Mouse (Mus musculus) gastrocnemius, postnatal 25 days (tissue): ENCODE data around the gene Cops7a. TPM values are rescaled to one million over a fixed set of nuclear protein-coding genes. Genes with fewer than 3 reads are reported as not detected.

Experiments used
- DNase-seq: peaks from one replicate; pipeline ENCODE4 v3.0.0; 2022
- long read RNA-seq, 2 experiments: library from polyadenylated mRNA; stranded (forward); transcript quantifications; one replicate each; pipeline ENCODE4 v2.0.0; 2021
- total RNA-seq, 2 experiments: library from RNA; stranded (reverse); gene quantifications; 1 replicate in 1 of 2; 2 replicates in 1 of 2; pipeline ENCODE4 v1.2.3; 2021

Cops7a gene
- 10 to 100 TPM; 96.2 to 99.0 TPM for total RNA-seq
- long read RNA-seq, experiment 1, transcript Cops7a-202 (8 exons, 1,328 nt), result major isoform, 17 of 184 reads
- long read RNA-seq, experiment 1, transcript Cops7a-201 (8 exons, 1,817 nt), result minor isoform, 6 of 184 reads
- long read RNA-seq, experiment 1, partial matches to known transcripts, result 13 of 184 reads
- long read RNA-seq, experiment 1, other reads (novel, unspliced or antisense), result 146 of 184 reads
- long read RNA-seq, experiment 2, transcript Cops7a-202 (8 exons, 1,328 nt), result minor isoform, 8 of 200 reads
- long read RNA-seq, experiment 2, transcript Cops7a-201 (8 exons, 1,817 nt), result major isoform, 10 of 200 reads
- long read RNA-seq, experiment 2, partial matches to known transcripts, result 20 of 200 reads
- long read RNA-seq, experiment 2, other reads (novel, unspliced or antisense), result 162 of 200 reads

DNA sequence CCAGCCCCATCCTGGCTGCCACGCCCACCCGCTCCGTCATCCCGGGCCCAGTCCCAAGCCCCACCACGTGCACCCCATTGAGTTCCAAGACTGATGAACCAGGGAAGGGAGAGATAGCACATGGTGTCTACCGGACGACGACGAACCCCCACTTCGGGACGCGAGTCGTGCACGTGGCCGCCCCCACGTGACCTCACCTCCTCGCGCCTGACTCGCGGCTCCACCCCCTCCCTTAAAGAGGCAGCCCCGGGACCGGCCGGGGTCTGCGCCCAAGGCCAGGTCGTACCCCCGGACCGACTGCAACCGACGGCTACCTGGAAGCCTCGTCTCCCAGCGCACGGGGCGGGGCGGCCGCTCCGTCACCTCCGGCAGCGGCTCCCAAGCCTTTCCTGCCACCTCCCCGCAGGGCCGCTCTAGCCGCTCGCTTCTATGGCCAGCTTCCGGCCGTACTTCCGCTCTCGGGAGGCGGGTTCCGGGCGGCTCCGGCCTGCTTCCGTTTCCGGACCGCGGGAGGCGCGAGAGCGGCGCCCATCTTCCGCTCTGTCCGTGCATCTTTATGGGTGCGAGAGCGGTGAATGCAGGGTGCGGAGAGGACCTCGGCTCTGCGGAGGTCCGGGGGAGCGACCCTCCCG lies at the start of gene Cops7a:
Cops7a (minus strand) TSS at position 451 of the 632 bp plus-strand sequence.
- peak; percentile 96 for DNase-seq

GRCm38 (mm10) chr6:125009181-125010073 lies 44.1 kb upstream of the Cops7a start:
- peak; percentile 87 for DNase-seq

DNA sequence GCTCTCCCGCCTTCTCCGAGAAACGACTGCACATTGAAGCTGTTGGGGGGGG lies 43.6 kb upstream of the Cops7a start, which contains the start of gene Zfp384:
Zfp384 (plus strand) TSS at position 17 of the 52 bp plus-strand sequence.
- DNase-seq, result no peak

GRCm38 (mm10) chr6:125008586-125009128 lies 43.3 kb upstream of the Cops7a start:
- peak; percentile 98 for DNase-seq

DNA sequence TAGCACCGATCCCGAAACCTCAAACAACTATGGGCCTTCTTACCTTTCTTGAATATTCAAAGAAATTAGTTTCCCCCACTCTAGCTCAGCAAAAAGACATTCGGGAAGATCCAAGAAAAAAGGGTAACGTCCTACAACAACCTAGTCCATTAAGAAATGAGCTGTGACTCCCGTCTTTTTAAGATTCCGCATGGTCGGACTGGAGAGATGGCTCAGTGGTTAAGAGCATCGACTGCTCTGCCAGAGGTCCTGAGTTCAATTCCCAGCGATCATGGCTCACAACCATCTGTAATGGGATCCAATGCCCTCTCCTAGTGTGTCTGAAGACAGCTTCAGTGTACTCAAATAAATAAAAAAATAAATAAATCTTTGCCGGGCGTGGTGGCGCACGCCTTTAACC lies 42.7 kb upstream of the Cops7a start:
- no peak for DNase-seq

DNA sequence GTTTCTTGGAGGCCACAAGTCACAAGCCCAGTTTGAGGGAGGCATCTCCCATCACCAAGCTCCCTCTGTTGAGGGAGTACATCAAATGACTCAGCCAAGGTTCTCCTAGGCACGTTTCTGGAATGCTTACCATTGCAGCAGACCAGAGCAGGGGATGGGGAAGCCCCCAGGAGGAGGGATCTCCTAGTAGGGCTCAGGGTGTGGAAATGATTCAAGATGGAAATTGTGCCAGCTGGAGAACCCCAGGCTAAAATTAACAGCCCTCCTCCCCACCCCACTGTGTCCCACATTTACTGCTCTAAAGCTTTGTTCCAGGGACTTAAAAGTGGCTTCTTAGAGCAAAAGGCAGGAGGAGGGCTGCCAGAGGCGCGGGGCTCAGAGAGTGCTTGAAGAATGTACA lies 39.7 kb upstream of the Cops7a start:
- no peak for DNase-seq

- no peak for DNase-seq
Observed at GRCm38 (mm10) chr6:125003706-125004105, 38.4 kb upstream of the Cops7a start.

DNA sequence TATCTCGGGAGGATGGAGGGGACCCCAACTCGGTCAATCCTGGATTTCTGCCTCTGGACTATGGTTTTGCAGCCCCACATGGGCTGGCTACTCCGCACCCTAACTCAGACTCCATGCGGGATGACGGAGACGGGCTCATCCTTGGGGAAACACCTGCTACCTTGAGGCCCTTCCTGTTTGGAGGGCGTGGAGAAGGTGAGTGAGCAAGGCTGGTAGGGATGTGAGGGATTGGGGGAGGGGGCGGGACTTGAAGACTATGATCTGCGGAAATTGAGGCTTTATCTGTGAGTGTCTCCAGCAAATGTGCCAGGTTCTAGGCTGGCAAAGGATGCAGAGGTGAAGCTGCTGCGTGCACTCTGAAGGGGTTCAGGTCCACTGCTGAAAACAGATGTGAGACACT lies 34.2 kb upstream of the Cops7a start:
- no peak for DNase-seq

DNA sequence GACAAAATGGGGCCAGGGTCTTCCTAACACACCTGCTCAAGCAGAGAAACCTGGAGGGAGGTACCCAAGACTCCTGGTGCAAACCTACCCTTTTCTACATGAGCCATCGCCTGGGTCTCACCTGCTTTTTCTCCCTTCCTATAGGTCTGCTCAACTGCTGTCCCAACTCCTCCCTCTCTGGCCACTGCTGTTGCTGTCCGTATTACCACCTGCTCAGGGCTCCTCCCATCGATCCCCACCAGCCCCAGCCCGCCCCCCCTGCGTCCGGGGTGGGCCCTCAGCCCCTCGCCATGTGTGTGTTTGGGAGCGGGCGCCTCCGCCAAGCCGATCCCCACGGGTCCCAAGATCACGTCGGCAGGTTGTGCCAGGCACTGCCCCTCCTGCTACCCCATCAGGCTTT lies 33.8 kb upstream of the Cops7a start:
- no peak for DNase-seq

DNA sequence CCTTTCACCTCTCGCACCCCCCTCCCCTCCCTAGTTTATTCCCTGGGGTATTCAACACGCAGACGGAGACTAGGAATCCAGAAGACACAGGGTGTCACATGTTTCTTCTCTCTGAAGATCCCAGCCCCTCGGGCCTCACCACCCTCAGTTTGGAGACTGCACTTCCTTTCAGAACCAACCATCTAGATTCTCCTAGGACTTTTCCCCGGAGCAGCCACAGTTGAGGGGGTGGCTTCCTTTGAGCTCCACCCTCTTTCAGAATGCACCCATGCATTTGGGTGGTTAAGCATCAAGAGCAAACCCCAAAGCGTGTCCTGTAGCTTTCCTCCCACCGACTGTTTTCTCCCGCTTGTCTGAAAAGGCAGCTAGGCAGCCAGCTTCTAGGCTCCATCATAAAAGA lies 32.7 kb upstream of the Cops7a start:
- no peak for DNase-seq

- peak; percentile 42 for DNase-seq
Observed at GRCm38 (mm10) chr6:124996551-124997501, 31.5 kb upstream of the Cops7a start, which contains the start of gene Pianp. TSS of gene Pianp (plus strand) at chr6:124996694.

DNA sequence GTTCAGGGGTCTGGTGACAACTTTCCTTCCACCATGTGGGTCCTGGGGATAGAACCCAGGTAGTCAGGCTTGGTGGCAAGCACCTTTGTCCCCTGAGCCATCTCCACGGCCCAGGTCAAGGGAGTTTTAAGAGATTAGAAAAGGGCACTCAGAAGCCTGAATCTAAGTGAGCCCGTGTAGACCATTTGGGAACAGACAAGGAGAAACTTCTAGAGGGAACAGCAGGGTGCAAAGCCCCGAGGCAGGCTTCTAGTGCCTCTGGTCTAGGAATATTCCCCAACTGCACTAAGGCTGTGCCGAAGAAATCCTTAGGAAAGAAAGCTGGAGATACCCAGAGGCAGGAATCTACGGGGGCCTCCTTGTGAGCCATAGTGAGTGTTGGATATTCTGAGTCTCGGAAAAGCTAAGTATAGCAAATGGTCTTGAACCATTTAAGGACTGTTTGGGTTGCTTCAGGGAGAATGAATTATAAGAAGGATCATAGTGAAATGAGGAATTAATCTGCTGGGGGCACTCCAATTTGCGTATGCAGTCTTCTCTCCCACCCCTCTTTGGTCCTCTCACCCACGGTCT lies 30.6 kb upstream of the Cops7a start:
- DNase-seq, result no peak

GRCm38 (mm10) chr6:124995246-124995645 lies 29.9 kb upstream of the Cops7a start:
- DNase-seq, result no peak

GRCm38 (mm10) chr6:124993876-124994275 lies 28.5 kb upstream of the Cops7a start:
- no peak for DNase-seq

- DNase-seq, result no peak
Observed at GRCm38 (mm10) chr6:124993365-124993764, 28.0 kb upstream of the Cops7a start.

- no peak for DNase-seq
Observed at GRCm38 (mm10) chr6:124992241-124992640, 26.9 kb upstream of the Cops7a start.

DNA sequence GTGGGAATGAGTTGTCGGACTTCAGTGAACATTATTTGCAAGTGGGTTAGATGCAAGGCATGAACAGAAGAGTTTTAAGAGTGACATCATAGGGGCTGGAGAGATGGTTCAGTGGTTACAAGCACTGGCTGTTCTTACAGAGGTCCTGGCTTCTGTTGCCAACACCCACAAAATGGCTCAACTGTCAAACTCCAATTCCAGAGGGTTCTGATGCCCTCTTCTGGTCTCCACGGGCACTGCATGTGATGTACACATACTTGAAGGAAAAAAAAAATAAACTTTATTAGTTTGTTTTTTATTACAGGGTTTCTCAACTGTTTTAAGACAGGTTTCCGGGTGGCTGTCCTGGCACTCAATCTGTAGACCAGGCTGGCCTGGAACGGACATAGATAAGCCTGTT lies 2.4 kb upstream of the Cops7a start:
- no peak for DNase-seq

- DNase-seq, result no peak
Observed at GRCm38 (mm10) chr6:124966466-124967118, 1.3 kb upstream of the Cops7a start.

DNA sequence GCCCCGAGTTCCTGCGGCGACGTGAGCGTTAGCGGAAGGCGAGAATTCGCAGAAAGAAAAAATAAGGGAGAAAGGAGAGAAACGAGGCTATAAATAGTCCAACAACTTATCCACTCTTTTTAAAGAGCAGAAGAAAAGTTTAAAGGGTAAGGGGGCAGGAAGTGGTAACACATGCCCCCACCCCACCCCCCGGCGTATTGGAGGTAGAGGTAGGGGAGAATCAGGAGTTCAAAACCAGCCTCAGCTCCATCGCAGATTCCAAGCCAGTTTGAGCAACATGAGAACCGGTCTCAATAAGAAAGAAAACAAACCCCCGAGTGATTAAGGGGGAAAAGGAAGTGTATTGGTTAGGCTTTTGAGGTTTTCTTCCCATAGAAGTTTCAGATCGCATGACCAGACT lies 409 bp upstream of the Cops7a start:
- no peak for DNase-seq

- no peak for DNase-seq
Observed at GRCm38 (mm10) chr6:124964638-124965037, 700 bp downstream of the Cops7a start.

GRCm38 (mm10) chr6:124961021-124961420 lies 4.3 kb downstream of the Cops7a start:
- no peak for DNase-seq
